Mouse (Mus musculus): ENCODE measurements around the gene Mrpl58. TPM values are rescaled to one million over a fixed set of nuclear protein-coding genes. Genes with fewer than 3 reads are reported as not detected.

Gene Mrpl58
- polyA plus RNA-seq, 1 experiment from 2014 or later, result 235 TPM

DNA sequence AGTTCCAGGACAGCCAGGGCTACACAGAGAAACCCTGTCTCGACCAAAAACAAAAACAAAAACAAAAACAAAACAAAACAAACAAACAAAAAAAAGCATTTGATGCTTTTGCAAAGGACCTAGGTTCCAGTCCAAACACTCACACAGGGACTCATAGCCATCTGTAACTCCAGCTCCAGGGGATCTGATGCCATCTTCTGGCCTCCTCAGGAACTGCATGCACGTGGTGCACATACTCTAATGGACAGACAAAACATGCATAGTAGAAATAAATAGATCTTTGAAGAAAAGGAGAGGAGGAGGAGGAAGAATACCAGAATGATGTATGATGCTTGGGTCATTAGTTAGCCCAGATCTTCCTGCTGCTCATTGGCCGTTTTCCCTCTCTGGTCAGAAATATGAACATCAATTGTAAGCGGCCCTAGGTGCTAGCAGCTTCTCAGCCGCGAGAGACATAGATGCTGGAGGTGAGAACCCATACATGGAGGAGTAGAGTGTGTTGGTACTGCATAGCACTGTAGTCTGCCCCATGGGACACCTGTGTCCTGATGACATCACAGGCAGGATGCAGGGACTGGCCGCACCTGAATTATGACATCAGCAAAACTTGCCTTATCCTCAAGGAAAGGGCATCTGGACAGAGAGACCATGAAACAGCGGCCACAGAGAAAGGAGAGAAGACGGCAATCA lies 36.5 kb downstream of the Mrpl58 start, which contains the start of gene Trim80:
Gene Trim80, plus strand, starts transcription at position 640 of the 690 bp plus-strand sequence.
- Histone ChIP-seq H3K9ac (ENCODE audit: low read depth, low read length) (no peak within 1 kb of the TSS), H3K36me3 (ENCODE audit: control insufficient read depth, insufficient read depth, low read length) (no peaks in the 10 kb centered on the region), H3K4me1 (ENCODE audit: control insufficient read depth, insufficient read depth, low read length) (0 out of 2 replicates have a peak, but pooled peaks cover 6% of the 10 kb centered on the region), H3K9me3 (ENCODE audit: control insufficient read depth, low read length) (peaks cover 6% of the 10 kb centered on the region; the same call in 1 of the 2 replicates), H3K4me3 (ENCODE audit: low read length) (no peak within 1 kb of the TSS), H3K27ac (ENCODE audit: low read depth, low read length) (no peak within 1 kb of the TSS), H3K4me2 (replicated peaks; ENCODE audit: low read depth, low read length) (no peak within 1 kb of the TSS), H3K27me3 (ENCODE audit: control insufficient read depth, insufficient read depth, low read length) (no peaks in the 10 kb centered on the region)
- 97% methylated on average over 9 of the region's 9 CpGs for WGBS
- no peak for ATAC-seq (ENCODE audit: low FRiP score, low TSS enrichment)

DNA sequence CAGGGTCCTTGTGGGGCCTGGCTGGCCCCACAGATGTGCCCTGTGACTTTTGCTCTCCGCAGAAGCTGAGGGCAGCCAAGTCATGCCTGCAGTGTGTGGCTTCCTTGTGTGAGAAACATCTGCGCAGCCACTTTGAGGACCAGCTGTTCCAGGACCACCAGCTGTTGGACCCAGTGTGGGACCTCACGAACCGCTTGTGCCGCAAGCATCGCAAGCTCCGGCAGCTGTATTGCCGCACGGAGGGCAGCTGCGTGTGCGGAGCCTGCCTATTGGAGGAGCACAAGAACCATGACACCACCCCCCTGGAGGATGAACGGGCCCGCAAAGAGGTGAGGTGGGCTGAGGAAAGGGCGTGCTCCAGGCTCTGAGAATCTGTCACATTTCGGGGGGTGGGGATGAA lies 37.9 kb downstream of the Mrpl58 start:
- Histone ChIP-seq H3K4me2 (replicated peaks; ENCODE audit: low read depth, low read length) (no peak overlapping the region), H3K27ac (ENCODE audit: low read depth, low read length) (no peak overlapping the region), H3K9ac (ENCODE audit: low read depth, low read length) (no peak overlapping the region), H3K4me1 (ENCODE audit: control insufficient read depth, insufficient read depth, low read length) (0 out of 2 replicates have a peak, but pooled peaks cover under 1% of the 10 kb centered on the region), H3K9me3 (ENCODE audit: control insufficient read depth, low read length) (peaks cover 6% of the 10 kb centered on the region; the same call in 1 of the 2 replicates), H3K4me3 (ENCODE audit: low read length) (no peak overlapping the region), H3K36me3 (ENCODE audit: control insufficient read depth, insufficient read depth, low read length) (no peaks in the 10 kb centered on the region), H3K27me3 (ENCODE audit: control insufficient read depth, insufficient read depth, low read length) (no peaks in the 10 kb centered on the region)
- WGBS, result 35% methylated on average over 15 of the region's 15 CpGs
- no peak for ATAC-seq (ENCODE audit: low FRiP score, low TSS enrichment)

DNA sequence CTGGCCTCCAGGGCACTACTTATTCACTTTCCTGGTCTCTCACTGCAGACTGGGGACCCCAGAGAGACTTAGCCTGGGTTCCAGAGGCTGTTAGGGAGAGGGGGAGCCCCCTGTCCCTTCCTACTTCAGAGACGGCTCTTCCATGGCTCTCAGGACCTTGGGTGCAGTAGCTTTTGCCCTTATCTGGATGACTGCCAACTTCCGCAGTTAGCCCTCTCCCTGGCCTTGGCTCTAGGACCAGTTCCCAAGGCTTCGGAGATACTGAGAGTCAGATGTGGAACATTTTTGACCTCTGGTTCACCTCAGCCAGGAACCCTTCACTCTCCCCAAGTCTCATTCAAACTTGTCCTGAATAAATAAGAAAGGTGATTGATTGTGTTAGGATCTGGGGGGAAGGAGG lies 43.4 kb downstream of the Mrpl58 start:
- H3K4me2 ChIP-seq (replicated peaks; ENCODE audit: low read depth, low read length), result no peak overlapping the region
- no peak overlapping the region for H3K9ac ChIP-seq (ENCODE audit: low read depth, low read length)
- WGBS, result 44% methylated on average over 3 of the region's 3 CpGs
- peaks cover 19% of the 10 kb centered on the region for H3K4me1 ChIP-seq (ENCODE audit: control insufficient read depth, insufficient read depth, low read length)
- H3K36me3 ChIP-seq (ENCODE audit: control insufficient read depth, insufficient read depth, low read length), result no peaks in the 10 kb centered on the region
- no peak overlapping the region for H3K4me3 ChIP-seq (ENCODE audit: low read length)
- H3K27ac ChIP-seq (ENCODE audit: low read depth, low read length), result no peak overlapping the region; the same call in 1 of the 2 replicates
- no peaks in the 10 kb centered on the region; the same call in 1 of the 2 replicates for H3K27me3 ChIP-seq (ENCODE audit: control insufficient read depth, insufficient read depth, low read length)
- no peaks in the 10 kb centered on the region for H3K9me3 ChIP-seq (ENCODE audit: control insufficient read depth, low read length)
- ATAC-seq (ENCODE audit: low FRiP score, low TSS enrichment), result no peak

DNA sequence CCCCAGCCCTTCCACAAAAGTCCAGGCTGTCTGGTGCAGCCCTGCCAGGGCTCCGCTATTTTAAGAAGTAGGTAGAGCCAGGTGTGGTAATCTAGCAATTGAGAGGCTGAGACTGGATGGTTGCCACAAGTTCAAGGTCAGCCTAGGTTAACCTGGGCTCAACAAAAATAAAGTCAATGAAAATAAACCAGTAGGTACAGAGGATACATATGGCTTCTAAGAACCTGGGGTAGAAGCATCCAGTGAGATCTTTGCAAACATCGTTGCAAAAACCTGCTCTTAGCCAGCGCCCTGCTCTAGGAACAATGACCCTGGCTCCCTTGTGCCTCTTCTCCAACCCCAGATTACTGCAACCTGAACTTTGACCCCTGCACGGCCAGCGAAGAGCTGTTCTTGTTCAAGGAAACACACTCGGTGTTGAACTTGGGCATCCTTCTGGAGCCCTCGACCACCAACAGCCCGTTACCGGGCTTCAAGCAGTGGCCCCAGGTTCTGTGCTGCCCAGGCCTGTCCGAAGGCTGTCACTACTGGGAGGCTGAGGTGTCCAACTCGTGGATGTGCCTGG lies 43.9 kb downstream of the Mrpl58 start:
- 85% methylated on average over 11 of the region's 11 CpGs for WGBS
- no peaks in the 10 kb centered on the region for H3K9me3 ChIP-seq (ENCODE audit: control insufficient read depth, low read length)
- H3K27me3 ChIP-seq (ENCODE audit: control insufficient read depth, insufficient read depth, low read length), result no peaks in the 10 kb centered on the region; the same call in 1 of the 2 replicates
- H3K27ac ChIP-seq (ENCODE audit: low read depth, low read length), result peak overlapping the region; percentile 57; the same call in 1 of the 2 replicates
- peaks cover 19% of the 10 kb centered on the region for H3K4me1 ChIP-seq (ENCODE audit: control insufficient read depth, insufficient read depth, low read length)
- H3K9ac ChIP-seq (ENCODE audit: low read depth, low read length), result no peak overlapping the region
- no peaks in the 10 kb centered on the region for H3K36me3 ChIP-seq (ENCODE audit: control insufficient read depth, insufficient read depth, low read length)
- no peak overlapping the region for H3K4me2 ChIP-seq (replicated peaks; ENCODE audit: low read depth, low read length)
- ATAC-seq (ENCODE audit: low FRiP score, low TSS enrichment), result no peak
- no peak overlapping the region for H3K4me3 ChIP-seq (ENCODE audit: low read length)

DNA sequence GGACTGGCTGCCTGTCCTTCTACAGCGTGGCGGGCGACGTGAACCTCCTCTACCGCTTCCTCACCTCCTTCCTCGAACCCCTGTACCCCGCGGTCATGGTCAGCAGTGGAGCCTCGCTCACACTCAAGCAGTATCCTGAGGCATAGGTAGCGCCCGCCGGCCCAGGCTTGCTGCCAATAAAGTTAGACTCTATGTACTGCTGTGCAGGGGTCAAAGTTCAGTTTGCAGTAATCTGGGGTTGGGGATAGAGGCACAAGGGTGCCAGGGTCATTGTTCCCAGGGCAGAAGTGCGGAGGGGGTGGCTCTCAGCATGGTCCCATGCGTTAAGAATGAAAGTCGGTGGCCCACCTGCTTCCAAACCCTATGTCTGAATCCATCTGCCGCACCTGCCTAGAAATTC lies 44.5 kb downstream of the Mrpl58 start:
- Histone ChIP-seq H3K4me1 (ENCODE audit: control insufficient read depth, insufficient read depth, low read length) (peaks cover 19% of the 10 kb centered on the region), H3K27ac (ENCODE audit: low read depth, low read length) (peak overlapping the region; percentile 57; the same call in 1 of the 2 replicates), H3K36me3 (ENCODE audit: control insufficient read depth, insufficient read depth, low read length) (no peaks in the 10 kb centered on the region), H3K4me3 (ENCODE audit: low read length) (no peak overlapping the region), H3K9me3 (ENCODE audit: control insufficient read depth, low read length) (no peaks in the 10 kb centered on the region), H3K4me2 (replicated peaks; ENCODE audit: low read depth, low read length) (no peak overlapping the region), H3K27me3 (ENCODE audit: control insufficient read depth, insufficient read depth, low read length) (no peaks in the 10 kb centered on the region; the same call in 1 of the 2 replicates), H3K9ac (ENCODE audit: low read depth, low read length) (no peak overlapping the region)
- 91% methylated on average over 16 of the region's 16 CpGs for WGBS
- no peak for ATAC-seq (ENCODE audit: low FRiP score, low TSS enrichment)

DNA sequence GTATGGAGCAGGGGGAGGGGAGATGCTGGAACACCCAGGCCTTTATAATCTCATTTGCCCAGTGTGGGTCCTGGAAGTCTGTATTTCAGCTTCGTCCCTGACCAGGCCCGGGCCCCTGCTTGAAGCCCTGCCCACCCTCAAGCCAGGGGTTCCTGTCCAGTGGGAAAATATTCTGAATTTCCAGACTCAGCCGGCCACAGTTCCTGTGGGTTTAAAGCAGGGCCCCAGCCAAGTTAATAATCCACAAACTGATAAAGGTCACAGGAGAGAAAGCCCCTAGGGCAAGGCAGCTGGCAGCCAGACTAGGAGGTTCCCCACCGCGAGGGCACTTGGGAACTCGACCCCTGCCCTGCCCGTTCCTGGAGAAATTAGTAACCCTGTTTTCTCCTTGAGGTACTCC lies 45.4 kb downstream of the Mrpl58 start:
- peak overlapping the region; percentile 63 for H3K27ac ChIP-seq (ENCODE audit: low read depth, low read length)
- no peak overlapping the region for H3K4me2 ChIP-seq (replicated peaks; ENCODE audit: low read depth, low read length)
- ATAC-seq (ENCODE audit: low FRiP score, low TSS enrichment), result peak; percentile 77

DNA sequence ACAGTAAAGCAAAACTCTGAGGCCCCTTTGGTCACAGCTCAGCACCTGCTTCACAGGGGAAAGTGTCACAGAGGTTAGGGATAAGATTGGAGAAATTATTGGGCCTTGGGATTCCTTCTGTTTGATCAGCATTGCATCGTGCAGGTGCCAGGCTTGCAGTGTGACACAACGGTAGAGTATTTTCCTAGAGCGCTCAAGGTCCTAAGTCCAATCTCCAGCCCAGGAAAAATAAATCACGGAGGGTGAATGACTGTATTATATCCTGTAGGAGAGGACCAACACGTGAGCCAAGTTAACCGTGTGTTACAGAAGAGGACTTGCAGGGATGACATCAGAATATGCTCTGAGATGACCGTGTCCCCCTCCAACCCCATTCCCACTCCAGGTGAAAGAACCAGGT lies 46.6 kb downstream of the Mrpl58 start:
- Histone ChIP-seq H3K9me3 (ENCODE audit: control insufficient read depth, low read length) (0 out of 2 replicates have a peak, but pooled peaks cover 3% of the 10 kb centered on the region), H3K4me3 (ENCODE audit: low read length) (no peak overlapping the region), H3K9ac (ENCODE audit: low read depth, low read length) (no peak overlapping the region), H3K4me2 (replicated peaks; ENCODE audit: low read depth, low read length) (no peak overlapping the region), H3K36me3 (ENCODE audit: control insufficient read depth, insufficient read depth, low read length) (no peaks in the 10 kb centered on the region), H3K27ac (ENCODE audit: low read depth, low read length) (no peak overlapping the region), H3K4me1 (ENCODE audit: control insufficient read depth, insufficient read depth, low read length) (peaks cover 19% of the 10 kb centered on the region), H3K27me3 (ENCODE audit: control insufficient read depth, insufficient read depth, low read length) (no peaks in the 10 kb centered on the region; the same call in 1 of the 2 replicates)
- ATAC-seq (ENCODE audit: low FRiP score, low TSS enrichment), result no peak
- WGBS, result 69% methylated on average over 7 of the region's 7 CpGs

More for the DNA sequence above, 45.4 kb downstream of the Mrpl58 start:
- Histone ChIP-seq H3K36me3 (ENCODE audit: control insufficient read depth, insufficient read depth, low read length) (no peaks in the 10 kb centered on the region), H3K27me3 (ENCODE audit: control insufficient read depth, insufficient read depth, low read length) (no peaks in the 10 kb centered on the region; the same call in 1 of the 2 replicates), H3K9me3 (ENCODE audit: control insufficient read depth, low read length) (no peaks in the 10 kb centered on the region), H3K9ac (ENCODE audit: low read depth, low read length) (no peak overlapping the region), H3K4me1 (ENCODE audit: control insufficient read depth, insufficient read depth, low read length) (peaks cover 19% of the 10 kb centered on the region), H3K4me3 (ENCODE audit: low read length) (no peak overlapping the region)
- WGBS, result 49% methylated on average over 7 of the region's 7 CpGs

DNA sequence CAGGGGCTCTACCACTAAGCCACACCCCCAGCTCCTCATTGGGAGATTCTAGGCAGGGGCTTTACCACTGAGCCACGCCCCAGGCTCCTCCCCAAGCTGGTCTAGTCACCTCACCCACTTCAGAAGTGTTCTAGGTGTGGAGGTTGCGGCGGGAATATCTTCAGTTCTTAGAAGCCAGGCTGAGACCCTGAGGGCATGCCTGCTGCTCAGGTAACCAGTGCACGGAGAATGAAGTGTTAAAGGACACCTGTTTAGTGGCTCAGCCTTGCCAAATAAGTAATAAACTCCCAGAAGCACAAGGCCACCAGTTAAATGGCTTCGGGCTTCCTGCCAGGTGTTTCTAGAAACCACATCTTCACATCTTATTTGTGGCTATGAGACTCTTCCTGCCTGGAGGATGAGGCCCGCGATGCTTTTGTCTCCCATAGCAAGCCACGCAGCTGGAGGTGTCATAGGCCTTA lies 48.3 kb downstream of the Mrpl58 start:
- H3K27me3 ChIP-seq (ENCODE audit: control insufficient read depth, insufficient read depth, low read length), result no peaks in the 10 kb centered on the region; the same call in 1 of the 2 replicates
- no peaks in the 10 kb centered on the region for H3K36me3 ChIP-seq (ENCODE audit: control insufficient read depth, insufficient read depth, low read length)
- H3K4me1 ChIP-seq (ENCODE audit: control insufficient read depth, insufficient read depth, low read length), result peaks cover 14% of the 10 kb centered on the region
- no peak overlapping the region for H3K4me3 ChIP-seq (ENCODE audit: low read length)
- no peak overlapping the region for H3K27ac ChIP-seq (ENCODE audit: low read depth, low read length)
- no peak for ATAC-seq (ENCODE audit: low FRiP score, low TSS enrichment)
- H3K4me2 ChIP-seq (replicated peaks; ENCODE audit: low read depth, low read length), result no peak overlapping the region
- H3K9me3 ChIP-seq (ENCODE audit: control insufficient read depth, low read length), result 0 out of 2 replicates have a peak, but pooled peaks cover 3% of the 10 kb centered on the region
- H3K9ac ChIP-seq (ENCODE audit: low read depth, low read length), result no peak overlapping the region
- WGBS, result 84% methylated on average over 8 of the region's 8 CpGs
